Mouse (Mus musculus) adrenal gland, adult 8-10 months (tissue): ENCODE data around the gene Adcy5. TPM values are rescaled to one million over a fixed set of nuclear protein-coding genes. Genes with fewer than 3 reads are reported as not detected.

ENCODE experiments used
- DNase-seq: peaks from one replicate; pipeline ENCODE4 v3.0.0; 2022
- total RNA-seq, 4 experiments: library from RNA; stranded (reverse); gene quantifications; 2 replicates each; pipeline ENCODE4 v1.2.4; 2022

Adcy5 gene
- total RNA-seq, 4 experiments from 2014 or later, result 11.8 to 19.1 (median 13.6) TPM

- no peak for DNase-seq
Observed at GRCm38 (mm10) chr16:35319773-35320172, 165.1 kb downstream of the Adcy5 start.

- DNase-seq, result no peak
Observed at GRCm38 (mm10) chr16:35330451-35330850, 175.8 kb downstream of the Adcy5 start.

Other genes with a start within 250 kb of the Adcy5 start
- gene Hacd2, start 132.4 kb upstream of the Adcy5 start, total RNA-seq, result 10 to 100 TPM; 30.9 to 51.4 (median 43.5) TPM
- 10 to 100 TPM; 30.5 to 38.8 (median 32.9) TPM for gene Sec22a, start 209.0 kb downstream of the Adcy5 start, total RNA-seq